Mouse (Mus musculus) liver, adult (tissue): ENCODE measurements around the gene Trim2.

Source experiments
- GATA4 ChIP-seq: IDR thresholded peaks from 2 replicates; pipeline ENCODE4 v1.6.1; 2014; ENCODE audit warnings: mild to moderate bottlenecking, low read length; ENCODE audit not compliant: insufficient replicate concordance

Trim2 gene

DNA sequence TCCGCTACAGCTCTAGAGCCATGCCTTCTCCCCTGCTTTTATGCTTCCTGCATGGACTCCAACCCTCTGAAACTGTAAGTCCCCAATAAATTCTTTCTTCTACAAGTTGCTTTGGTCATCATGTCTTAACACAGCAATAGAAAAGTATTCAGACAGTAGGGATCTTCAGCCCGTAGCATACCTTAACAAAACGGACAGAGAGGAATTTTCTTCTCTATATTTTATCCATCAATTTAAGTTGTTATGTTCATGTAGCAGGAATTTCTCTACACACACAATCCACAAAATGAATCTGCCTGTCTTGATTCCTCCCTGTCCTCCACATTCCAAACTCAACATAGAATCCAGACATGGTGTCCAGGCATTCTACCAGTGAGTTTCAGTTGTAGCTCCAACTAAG is at the start of gene Trim2:
TSS of gene Trim2 (minus strand) at position 101 of the 400 bp plus-strand sequence.
- TF ChIP-seq GATA4 = no peak

DNA sequence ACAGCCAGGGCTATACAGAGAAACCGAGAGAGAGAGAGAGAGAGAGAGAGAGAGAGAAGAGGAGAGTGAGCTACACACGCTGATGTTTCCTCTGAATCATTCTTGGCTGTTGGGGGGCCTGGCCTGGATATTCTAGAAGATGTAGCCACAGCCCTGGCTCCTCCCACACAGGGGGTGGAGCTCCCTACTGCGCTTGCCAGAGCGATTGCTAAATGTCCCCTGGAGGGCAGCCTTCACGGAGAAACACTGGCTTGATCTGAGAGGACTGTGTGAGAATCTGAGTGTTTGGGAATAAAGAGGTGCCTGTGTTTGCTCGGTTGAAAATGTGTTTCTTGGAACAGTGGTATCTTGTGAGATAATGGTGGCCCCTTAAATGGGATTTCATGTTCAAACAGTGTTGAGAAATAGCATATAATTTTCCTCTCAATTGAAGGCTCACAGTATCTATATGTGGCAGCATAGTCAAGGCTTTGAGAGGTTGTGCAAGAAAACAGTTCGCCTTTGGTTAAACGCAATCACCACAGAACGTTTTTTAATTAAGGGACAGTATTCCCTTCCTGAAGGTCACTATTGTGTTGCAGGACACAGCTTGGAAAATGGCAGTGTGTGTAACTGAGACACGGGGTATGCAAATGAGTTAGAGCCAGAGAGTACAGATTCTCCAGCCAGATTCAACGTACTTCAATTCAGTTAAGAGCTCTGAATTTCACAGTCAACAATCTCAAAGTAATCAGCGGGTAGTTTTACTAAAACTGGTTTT is 49.4 kb upstream of the Trim2 start:
- no peak for TF ChIP-seq GATA4

DNA sequence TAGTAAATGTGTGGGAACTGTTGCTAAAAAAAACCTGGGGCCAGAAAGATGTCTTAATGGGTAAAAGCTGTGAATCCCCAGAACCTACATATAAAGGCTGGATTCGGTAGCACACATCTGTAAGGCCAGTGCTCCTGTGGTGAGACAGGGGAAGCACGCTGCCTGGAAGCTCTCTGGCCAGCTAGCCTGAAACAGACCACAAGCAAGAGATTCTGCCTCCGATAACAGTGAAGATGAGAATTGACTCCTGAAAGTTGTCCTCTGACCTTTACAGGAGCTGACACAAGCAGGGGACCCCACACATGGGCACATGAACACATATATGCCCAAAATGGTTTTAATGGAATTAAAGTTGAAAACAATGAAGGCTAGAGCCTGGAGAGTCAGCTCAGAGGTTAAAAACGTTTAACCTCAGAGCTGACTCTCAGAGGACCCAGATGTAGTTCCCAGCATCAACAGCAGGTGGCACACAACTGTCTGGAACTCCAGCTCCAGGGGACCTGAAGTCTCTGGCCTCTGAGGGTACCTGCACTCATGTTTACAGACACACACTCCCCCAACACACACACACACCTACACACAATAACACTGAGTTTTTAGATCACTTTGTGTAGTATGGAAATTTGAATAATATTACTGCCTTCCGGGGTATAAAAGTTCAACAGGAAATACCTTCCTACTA is 45.8 kb upstream of the Trim2 start:
- no peak for TF ChIP-seq GATA4

DNA sequence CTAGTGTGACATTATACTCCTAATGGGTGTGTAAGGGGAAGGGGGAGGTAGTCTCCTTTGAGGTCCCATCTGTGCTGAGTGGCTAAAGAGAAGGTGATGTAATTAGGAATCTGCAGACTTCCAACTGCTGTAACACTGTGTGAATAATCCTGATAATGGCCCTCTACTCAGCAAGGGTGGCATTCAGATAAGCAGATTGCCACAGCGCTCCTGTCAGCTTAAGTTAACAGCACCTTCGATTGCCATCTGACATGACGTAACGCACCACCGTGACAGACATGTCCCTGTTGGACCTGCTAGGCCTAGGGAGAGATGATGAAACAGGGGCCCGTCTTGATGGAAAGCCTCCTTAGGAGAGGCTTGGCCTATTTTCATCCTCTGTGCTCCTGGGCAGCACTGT is 43.6 kb upstream of the Trim2 start:
- TF ChIP-seq GATA4 = no peak

DNA sequence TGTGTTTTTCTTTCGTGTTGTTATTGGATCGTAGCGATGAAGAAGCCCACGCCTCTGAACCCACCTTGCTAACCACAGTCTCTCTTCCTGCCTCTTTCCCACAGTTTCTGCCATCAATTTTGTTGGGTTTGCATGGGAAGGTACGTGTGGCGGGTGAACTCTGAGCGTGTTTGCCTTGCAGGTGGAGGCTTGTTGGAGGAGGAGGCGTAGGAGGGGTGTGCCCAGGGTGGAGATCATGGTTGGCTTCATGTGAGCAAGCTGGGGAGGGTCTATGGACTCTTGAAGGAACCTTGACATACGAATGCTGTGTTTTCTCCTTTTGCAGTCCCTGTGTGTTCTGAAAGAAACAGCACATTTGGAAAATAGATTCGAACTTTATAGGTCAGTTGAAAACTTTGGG is 43.1 kb upstream of the Trim2 start:
- TF ChIP-seq GATA4 = no peak

DNA sequence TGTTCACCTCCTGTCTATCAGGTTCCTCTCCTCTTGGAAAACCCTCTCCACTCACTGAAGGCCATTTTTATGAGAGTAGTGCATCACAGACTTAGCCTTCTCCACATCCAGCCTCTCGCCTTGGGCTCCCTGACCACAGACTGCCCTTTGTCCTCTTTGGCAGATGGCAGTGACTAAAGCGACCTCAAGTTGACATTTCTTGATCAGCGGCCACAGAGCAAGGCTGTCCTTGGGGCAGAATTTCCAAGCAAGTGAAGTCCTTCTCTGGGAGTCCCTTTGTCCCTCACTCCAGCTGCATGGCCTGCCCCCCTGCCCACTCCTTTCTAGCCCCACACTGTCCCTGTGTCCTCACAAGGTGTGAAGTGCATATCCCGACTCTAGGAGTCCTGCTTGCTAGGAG is 40.7 kb upstream of the Trim2 start:
- TF ChIP-seq GATA4 = no peak

DNA sequence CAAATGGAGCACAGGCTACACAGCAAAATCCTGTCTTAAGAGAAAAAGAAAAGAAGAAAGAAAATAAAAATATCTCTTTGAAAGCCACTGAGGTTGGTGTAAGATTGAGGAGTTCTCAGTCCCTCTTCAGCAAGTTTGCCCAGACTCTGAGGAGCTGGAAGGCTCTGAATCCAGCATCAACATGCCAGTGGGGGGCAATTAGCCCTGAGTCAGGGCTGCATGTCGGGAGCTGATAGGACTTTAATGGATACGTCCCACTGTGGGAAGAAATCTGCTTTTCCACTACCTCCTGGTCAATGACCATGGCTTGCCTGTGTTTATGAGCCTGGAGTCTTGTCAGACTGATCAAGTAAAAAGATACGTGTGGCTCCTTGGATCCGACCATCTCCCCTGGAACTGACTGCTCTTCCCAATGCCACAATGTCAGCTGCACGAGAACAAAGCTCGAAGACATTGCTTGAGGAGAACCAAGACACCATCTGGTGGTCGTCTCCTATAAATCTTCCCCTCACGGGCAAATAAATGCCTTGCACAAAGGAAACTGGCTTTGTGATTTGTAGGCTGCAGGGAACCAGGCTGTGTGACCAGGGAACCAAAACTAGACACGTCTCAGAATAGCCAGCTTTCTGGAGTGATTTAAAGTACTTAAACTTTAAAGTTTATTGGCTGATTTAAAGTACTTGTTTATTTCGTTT is 39.9 kb upstream of the Trim2 start:
- no peak for TF ChIP-seq GATA4

DNA sequence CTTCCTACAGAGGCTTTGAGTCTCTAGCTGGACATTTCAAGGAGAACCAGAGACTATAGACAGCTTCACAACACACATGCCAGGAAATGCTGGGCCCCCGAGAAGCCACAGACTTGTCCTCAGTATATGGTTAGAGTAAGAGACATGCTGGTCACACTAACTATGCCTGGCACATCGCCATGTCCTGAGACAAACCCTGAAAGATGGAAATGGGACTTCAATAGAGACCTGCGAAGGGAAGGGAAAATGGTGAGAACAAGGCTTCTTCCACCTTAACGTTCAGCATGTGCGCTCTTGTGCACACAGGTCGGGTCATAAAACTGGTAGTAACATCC is 38.9 kb upstream of the Trim2 start:
- no peak for TF ChIP-seq GATA4

DNA sequence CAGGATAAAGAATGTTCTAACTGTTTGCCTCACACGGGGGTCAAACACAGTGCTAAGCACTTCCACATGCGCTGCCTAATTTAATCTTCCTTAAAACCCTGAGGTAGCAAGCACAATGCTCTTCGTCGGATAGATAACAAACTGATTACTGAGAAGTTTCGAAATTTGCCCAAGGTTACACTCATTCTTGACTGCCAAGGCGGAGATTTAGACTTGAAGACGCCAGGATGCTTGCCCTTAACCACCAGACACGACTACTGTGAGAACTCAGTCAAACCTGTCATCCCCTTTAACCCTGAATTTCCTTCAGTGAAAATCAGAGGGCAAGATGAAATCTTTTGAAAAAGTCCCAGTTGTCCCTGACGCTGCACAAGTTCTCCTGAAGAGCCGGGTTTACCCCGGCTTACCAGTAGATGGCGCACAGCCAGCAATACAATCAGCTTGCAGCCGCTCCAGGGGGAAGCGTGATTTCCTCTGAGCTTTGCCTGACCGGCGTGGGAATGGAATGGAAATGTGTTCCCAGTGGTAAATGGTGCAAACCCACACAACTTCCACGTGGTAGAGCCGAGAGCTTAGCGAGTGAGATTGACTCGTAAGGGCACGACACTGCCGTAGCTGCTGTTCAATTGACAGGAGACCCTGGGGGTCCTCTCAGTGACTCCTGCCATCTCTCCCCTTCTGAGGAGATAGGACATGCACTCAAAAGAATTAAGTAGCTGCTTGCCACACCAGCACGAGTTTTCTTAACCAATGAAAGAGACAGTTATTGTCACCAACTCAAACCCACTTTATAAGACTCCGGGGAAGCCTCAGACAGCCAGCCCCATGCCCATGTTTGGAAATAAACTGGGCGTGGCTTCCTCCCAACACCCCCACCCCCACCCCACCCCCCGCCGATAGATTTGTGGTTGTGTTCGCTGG is 38.3 kb upstream of the Trim2 start:
- peak; percentile 78 for TF ChIP-seq GATA4

DNA sequence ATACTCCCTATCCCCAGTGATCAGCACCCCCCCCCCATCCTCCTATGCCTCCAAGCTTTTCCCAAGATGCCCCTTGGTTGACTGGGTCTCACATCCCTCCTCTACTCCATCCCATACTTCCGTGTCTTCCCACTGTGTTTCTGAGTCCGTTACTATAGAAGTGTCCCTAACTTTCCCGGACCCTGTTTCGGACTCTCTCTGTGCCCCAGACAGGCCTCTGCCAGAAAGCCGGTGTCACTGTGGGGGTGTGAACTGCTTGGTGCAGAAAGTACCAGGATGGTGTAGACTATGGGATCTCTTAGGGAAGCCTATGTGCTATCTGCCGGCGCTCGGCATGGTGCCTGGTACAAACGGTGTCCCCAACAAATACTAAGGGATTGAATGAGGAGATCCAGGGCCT is 36.4 kb upstream of the Trim2 start:
- TF ChIP-seq GATA4 = no peak

DNA sequence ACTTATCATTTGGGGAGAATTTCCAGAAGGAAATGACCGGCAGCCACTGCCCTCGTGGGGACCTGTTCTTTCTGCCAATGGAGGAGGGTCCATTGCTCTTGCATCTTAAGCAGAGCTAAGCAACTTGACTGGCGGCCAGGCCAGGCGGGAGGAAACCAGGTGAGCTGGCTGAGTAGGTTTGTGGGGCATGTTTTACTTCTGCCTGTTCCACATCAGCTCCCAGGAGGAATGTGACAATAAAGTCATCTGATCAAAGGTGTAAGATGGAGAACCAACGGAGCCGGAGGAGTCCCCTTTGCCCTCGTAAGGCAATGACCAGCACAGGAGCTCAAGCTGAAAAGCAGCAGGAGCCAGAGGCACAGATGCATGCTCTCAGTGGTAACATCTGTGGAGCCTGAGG is 35.1 kb upstream of the Trim2 start:
- TF ChIP-seq GATA4 = no peak

DNA sequence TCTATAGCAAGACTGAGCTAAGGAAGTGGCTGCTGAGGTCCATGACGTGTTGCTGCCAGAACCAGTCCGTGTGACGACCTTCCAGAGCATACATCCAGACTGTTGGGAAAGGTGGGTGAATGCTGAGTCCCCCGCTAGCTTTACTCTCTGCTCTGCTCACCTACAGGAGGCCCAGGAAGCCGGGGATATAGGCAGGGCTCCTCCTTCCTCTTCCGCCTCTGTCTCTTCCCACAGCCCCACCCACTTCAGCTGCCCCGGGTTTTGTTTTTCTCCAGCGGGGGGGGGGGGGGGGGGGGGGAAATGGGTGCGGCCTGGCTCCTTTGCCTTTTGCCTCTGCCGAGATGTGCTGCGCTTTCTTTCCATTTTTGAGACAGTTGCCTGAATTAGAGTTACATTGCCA is 30.9 kb upstream of the Trim2 start:
- TF ChIP-seq GATA4 = no peak

DNA sequence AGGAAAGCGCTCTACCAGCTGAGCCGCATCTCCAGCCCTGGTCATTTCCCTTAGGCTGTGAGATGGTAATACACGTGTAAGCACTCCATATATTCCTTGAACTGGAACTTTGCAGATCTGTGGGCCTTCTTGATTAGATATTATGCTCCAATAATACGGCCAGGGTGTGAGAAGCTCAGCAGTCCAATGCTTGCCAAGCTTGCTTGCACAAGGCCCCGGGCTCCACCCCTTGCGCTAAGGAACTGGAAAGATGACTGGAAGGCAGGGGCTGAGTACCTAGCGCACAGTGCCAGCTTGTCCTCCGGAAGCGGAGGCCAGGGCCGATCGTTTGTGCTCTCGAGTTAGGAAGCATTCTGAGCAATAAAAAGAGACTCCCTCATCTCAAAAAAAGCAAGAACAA is 29.7 kb upstream of the Trim2 start:
- TF ChIP-seq GATA4 = no peak

DNA sequence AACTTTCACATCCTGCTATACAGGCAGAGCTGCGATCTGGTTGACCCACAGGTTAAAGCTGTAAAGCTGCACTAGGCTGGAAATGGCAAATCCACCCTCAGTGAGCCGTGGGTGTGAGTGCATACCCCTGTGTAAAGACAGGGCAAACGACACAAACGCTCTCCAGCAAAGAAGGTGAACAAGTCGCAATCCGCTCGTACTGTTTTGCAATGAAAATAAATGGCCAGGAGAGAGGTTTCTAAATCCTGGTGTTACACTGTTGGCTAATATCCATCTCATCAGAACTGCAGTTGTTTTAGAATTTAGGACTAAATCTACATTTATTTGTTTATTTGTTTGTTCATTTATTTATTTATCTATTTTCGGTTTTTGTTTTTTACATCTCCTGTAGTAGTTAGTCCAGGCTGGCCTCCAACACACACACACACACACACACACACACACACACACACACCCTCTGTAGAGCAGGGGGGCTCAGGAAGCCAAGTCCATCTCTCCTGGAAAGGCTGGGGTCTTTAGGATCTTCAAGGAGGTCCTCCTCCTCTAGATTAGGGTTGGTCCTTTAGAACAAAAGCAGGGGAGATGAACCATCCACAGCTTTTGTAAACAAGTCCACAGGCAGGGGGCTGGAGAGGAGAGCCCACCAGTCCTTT is 28.9 kb upstream of the Trim2 start:
- no peak for TF ChIP-seq GATA4
